Mouse (Mus musculus) E14TG2a.4 (cell line): ENCODE results near the gene Dgkz.

ENCODE experiments used
- H3K27me3 ChIP-seq: 2 replicates; pipeline ENCODE4 v1.6.1; 2014; ENCODE audit warnings: low read length, control low read depth; ENCODE audit not compliant: insufficient read depth
- H3K36me3 ChIP-seq: 2 replicates; pipeline ENCODE4 v1.6.1; 2014; ENCODE audit warnings: low read length, control low read depth; ENCODE audit not compliant: insufficient read depth
- H3K4me1 ChIP-seq: replicated peaks from 2 replicates; pipeline ENCODE4 v1.6.1; 2014; ENCODE audit warnings: low read depth, low read length, control low read depth
- H3K4me3 ChIP-seq: replicated peaks from 2 replicates; pipeline ENCODE4 v1.5.1; 2014; ENCODE audit warnings: mild to moderate bottlenecking, low read length
- H3K9me3 ChIP-seq: 2 replicates; pipeline ENCODE4 v1.6.1; 2014; ENCODE audit warnings: low read length, control low read depth
- CTCF ChIP-seq: conservative IDR thresholded peaks from 2 replicates; pipeline ENCODE4 v1.5.1; 2014; ENCODE audit warnings: low read length
- NANOG ChIP-seq: IDR thresholded peaks from 2 replicates; pipeline ENCODE4 v1.6.1; 2014; ENCODE audit warnings: borderline replicate concordance, low read length, mixed read lengths
- POU5F1 ChIP-seq: IDR thresholded peaks from 2 replicates; pipeline ENCODE4 v1.6.1; 2014; ENCODE audit warnings: low read length, borderline replicate concordance

The Dgkz gene

DNA sequence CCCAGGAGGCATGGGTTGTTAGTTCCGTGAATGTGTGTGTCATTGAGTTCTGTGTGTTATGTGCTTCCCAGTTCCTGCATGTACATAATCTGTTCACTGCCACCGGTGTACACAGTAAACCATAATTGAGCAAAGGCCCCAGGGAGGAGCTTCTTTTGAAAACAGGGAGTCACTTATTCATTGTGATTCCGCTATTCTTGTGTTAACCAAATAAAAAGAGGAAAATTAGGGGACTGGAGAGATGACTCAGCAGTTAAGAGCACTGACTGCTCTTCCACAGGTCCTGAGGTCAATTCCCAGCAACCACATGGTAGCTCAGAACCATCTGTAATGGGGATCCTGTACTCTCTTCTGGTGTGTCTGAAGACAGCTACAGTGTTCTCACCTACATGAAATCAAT lies 80.9 kb downstream of the Dgkz start:
- TF ChIP-seq CTCF (no peak), NANOG (no peak), POU5F1 (no peak)
- Histone ChIP-seq H3K4me1 (peaks cover 17% of the 10 kb centered on the region), H3K4me3 (no peak overlapping the region), H3K36me3 (peaks cover 54% of the 10 kb centered on the region), H3K27me3 (no peaks in the 10 kb centered on the region), H3K9me3 (no peaks in the 10 kb centered on the region)

DNA sequence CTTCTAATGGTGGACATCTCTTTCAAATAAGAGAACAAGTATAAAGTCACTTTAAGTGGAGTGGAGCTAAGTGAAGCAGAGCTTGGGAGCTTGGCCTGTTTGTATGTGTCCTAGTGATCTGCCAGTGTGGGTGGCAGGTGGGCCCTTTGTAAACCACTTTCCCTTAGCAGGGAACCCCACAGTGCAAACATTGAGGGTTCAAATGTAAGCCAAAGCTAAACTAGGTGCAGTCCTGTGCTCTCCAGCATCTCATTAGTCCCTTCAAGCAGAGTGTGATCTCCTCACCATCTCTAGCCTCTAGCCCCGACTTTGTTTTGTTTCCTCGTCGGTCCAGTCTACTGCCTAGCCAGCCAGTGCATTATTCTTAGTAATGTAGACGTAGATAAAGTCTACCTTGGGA lies 91.0 kb downstream of the Dgkz start:
- Histone ChIP-seq H3K36me3 (peaks cover 40% of the 10 kb centered on the region), H3K9me3 (no peaks in the 10 kb centered on the region), H3K27me3 (no peaks in the 10 kb centered on the region), H3K4me3 (no peak overlapping the region), H3K4me1 (no peaks in the 10 kb centered on the region)
- TF ChIP-seq POU5F1, result no peak
- no peak for TF ChIP-seq NANOG
- no peak for TF ChIP-seq CTCF

DNA sequence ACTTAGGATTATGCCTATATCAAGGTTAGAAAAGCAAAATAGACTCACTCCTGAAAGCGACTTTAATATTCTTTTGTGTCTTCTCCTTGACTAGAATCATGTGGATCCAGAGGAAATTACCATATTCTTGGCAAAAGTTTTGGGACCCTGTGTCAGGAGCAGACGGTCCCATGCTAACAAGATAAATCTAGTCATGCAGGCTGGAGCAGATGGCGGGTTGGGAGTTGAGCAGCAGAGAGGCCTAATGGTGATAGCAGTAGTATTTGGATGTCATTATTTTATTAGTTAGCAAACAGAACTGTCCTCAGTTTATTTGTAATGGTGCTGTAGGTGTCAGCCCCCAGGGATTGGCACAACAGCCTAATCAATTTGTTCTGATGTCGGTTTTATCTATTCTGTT lies 91.7 kb downstream of the Dgkz start:
- TF ChIP-seq NANOG (no peak), CTCF (no peak), POU5F1 (no peak)
- Histone ChIP-seq H3K36me3 (peaks cover 36% of the 10 kb centered on the region), H3K4me1 (no peaks in the 10 kb centered on the region), H3K9me3 (no peaks in the 10 kb centered on the region), H3K27me3 (no peaks in the 10 kb centered on the region), H3K4me3 (no peak overlapping the region)
